Mouse (Mus musculus) liver, adult 2 months (tissue): ENCODE data around the gene Pelo. TPM values are rescaled to one million over a fixed set of nuclear protein-coding genes. Genes with fewer than 3 reads are reported as not detected.

ENCODE experiments used
- DNase-seq: peaks from one replicate; pipeline ENCODE4 v3.0.0-alpha.2; 2011; ENCODE audit warnings: low read depth, low spot score; ENCODE audit errors: extremely low read depth
- H3K27ac ChIP-seq: fragments of 200-500 bp; replicated peaks from 2 replicates; pipeline ENCODE4 v1.5.1; 2012; ENCODE audit warnings: low read depth, mild to moderate bottlenecking, control low read depth, inconsistent platforms, low read length; ENCODE audit not compliant: insufficient read depth
- H3K27me3 ChIP-seq: fragments of 200-500 bp; 2 replicates; pipeline ENCODE4 v1.6.1; 2012; ENCODE audit warnings: mild to moderate bottlenecking, moderate library complexity, low read length, inconsistent platforms; ENCODE audit not compliant: control insufficient read depth, insufficient read depth
- H3K36me3 ChIP-seq: fragments of 200-500 bp; 2 replicates; pipeline ENCODE4 v1.6.1; 2012; ENCODE audit warnings: low read length, inconsistent platforms; ENCODE audit not compliant: control insufficient read depth, insufficient read depth
- H3K4me1 ChIP-seq: fragments of 200-500 bp; 2 replicates; pipeline ENCODE4 v1.6.1; 2011; ENCODE audit warnings: low read length; ENCODE audit not compliant: control insufficient read depth, insufficient read depth
- H3K4me3 ChIP-seq: fragments of 200-500 bp; 2 replicates; pipeline ENCODE4 v1.5.1; 2011; ENCODE audit warnings: low read depth, mild to moderate bottlenecking, control low read depth, low read length, moderate library complexity; ENCODE audit not compliant: insufficient read depth
- H3K79me2 ChIP-seq: fragments of 200-500 bp; 2 replicates; pipeline ENCODE4 v1.6.1; 2012; ENCODE audit warnings: inconsistent platforms, mild to moderate bottlenecking, low read length, moderate library complexity; ENCODE audit not compliant: control insufficient read depth, insufficient read depth
- H3K9ac ChIP-seq: fragments of 200-500 bp; 2 replicates; pipeline ENCODE4 v1.6.1; 2012; ENCODE audit warnings: low read depth, mild to moderate bottlenecking, control low read depth, inconsistent platforms, low read length
- CTCF ChIP-seq: fragments of 200-500 bp; IDR thresholded peaks from 2 replicates; pipeline ENCODE4 v1.5.1; 2011; ENCODE audit warnings: low read depth, low read length, control low read depth
- POLR2A ChIP-seq: fragments of 200-500 bp; IDR thresholded peaks from 2 replicates; pipeline ENCODE4 v1.6.1; 2011; ENCODE audit warnings: low read length, control low read depth; ENCODE audit not compliant: insufficient read depth; ENCODE audit errors: extremely low read depth
- WGBS: fragments of 180-500 bp; shearing (Covaris S2); methylation state at CpG from one replicate; pipeline ENCODE4 v1.1.7; 2018; 5-methylcytosine and 5-hydroxymethylcytosine counted together
- polyA plus RNA-seq: library from polyadenylated mRNA; depleted of rRNA; stranded (reverse); fragments of >200 nt; gene quantifications from 2 replicates; pipeline ENCODE4 v1.2.3, GENCODE M21; 2012; rRNA removed
- total RNA-seq: library from RNA; depleted of rRNA; stranded (reverse); fragments of >200 nt; gene quantifications from 2 replicates; pipeline ENCODE4 v1.2.3, GENCODE M21; 2014; rRNA removed

Gene Pelo
- total and polyA plus RNA-seq, 2 experiments, result 3.8 to 28.5 TPM

- WGBS, result 86% methylated on average over 13 of the region's 13 CpGs
- Histone ChIP-seq H3K27me3 (no peaks in the 10 kb centered on the region), H3K4me1 (no peaks in the 10 kb centered on the region; the same call in 1 of the 2 replicates), H3K79me2 (no peaks in the 10 kb centered on the region; the same call in 1 of the 2 replicates), H3K9ac (no peak overlapping the region), H3K36me3 (peaks cover 8% of the 10 kb centered on the region), H3K4me3 (no peak overlapping the region), H3K27ac (no peak overlapping the region)
- no peak for DNase-seq
- TF ChIP-seq CTCF, result no peak
- TF ChIP-seq POLR2A, result no peak
These were observed 39.1 kb downstream of the Pelo start for GRCm38 (mm10) chr13:115050660-115051559.

GRCm38 (mm10) chr13:115042652-115043051, 47.3 kb downstream of the Pelo start:
- 69% methylated on average over 2 of the region's 2 CpGs for WGBS
- Histone ChIP-seq H3K27me3 (no peaks in the 10 kb centered on the region), H3K79me2 (no peaks in the 10 kb centered on the region; the same call in 1 of the 2 replicates), H3K4me1 (no peaks in the 10 kb centered on the region; the same call in 1 of the 2 replicates), H3K36me3 (peaks cover 4% of the 10 kb centered on the region), H3K27ac (no peak overlapping the region), H3K4me3 (no peak overlapping the region), H3K9ac (no peak overlapping the region)
- DNase-seq, result no peak
- TF ChIP-seq POLR2A (no peak), CTCF (no peak)

Other genes with a start within 250 kb of the Pelo start
- 0.07 and 0.09 TPM in 2 replicates for gene Itga2, start 158.1 kb downstream of the Pelo start, total RNA-seq
- 0.01 TPM in 2 replicates for gene Itga2, start 158.1 kb downstream of the Pelo start, polyA plus RNA-seq
- gene Gm49395, start 11.7 kb upstream of the Pelo start, total RNA-seq, result 1.6 and 2.7 TPM in 2 replicates
- gene Gm49395, start 11.7 kb upstream of the Pelo start, polyA plus RNA-seq, result 1.5 and 1.6 TPM in 2 replicates
- 20.1 and 22.2 TPM in 2 replicates for gene Itga1, start 11.8 kb upstream of the Pelo start, total RNA-seq
- 2.9 and 3.2 TPM in 2 replicates for gene Itga1, start 11.8 kb upstream of the Pelo start, polyA plus RNA-seq